Mouse (Mus musculus): Measurements from ENCODE around the gene Fto.

GRCm38 (mm10) chr8:91518085-91518484 is 204.8 kb downstream of the Fto start:
- TF ChIP-seq CTCF (IDR thresholded peaks at IDR 0.05; ENCODE audit: extremely low read depth, insufficient read depth, insufficient read length, insufficient replicate concordance) (no peak), POLR2A (IDR thresholded peaks at IDR 0.05; ENCODE audit: low read depth, low read length) (no peak)
